Mouse (Mus musculus): Measurements from ENCODE around the gene Dynll1. TPM values are rescaled to one million over a fixed set of nuclear protein-coding genes. Genes with fewer than 3 reads are reported as not detected.
A peak's percentile ranks its signal among the peaks of the same experiment; 100 is the strongest.

Gene Dynll1
- polyA plus RNA-seq (2015; fragmentation: Nextera tagmentation; extraction: Ambion mirVana): 1,255 and 1,318 TPM in 2 replicates

DNA sequence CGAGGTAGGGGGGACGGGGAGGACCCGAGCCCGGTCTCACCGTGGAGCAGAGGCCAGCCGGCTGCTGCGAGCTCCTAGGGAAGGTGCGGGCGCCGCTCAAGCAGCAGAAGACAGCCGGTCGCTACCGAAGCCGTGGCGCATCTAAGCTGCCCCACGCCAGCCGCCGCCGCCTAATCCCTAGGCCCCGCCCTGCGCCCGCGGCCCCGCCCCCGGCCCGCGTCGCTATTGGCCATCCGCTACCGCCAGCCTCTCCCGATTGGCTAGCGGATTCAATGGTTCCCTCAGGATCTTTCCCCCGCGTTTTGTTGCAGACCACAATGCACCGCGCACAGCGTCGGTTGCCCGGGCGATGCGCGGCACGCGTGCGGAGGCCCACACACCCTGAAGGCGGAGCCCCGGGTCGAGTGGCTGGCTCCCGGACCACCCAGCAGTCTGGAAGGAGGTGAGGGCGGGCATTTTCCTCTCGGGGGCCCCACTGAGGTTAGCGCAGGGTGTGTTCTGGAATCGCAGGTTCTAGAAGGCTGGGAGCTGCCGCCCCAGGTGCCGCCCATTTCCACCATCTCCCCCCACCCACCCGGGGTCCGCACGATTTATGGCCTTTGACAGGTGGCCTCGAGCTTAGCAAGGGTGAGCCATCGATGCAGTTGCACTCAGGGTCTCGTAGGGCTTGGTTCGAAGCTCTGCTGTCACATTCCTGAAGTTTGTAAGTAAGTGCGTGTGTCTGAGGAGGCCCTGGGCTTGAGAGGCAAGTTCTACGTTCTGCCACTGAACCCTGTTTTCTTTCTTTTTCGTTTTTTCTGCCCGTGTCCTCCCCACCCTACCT, at the start of gene Dynll1:
Gene Dynll1 (minus strand): TSS at position 208 of the 823 bp plus-strand sequence.
- Histone ChIP-seq H3K27me3 (no peaks in the 10 kb centered on the region), H3K4me2 (peak within 1 kb of the TSS; percentile 63), H3K4me3 (peak within 1 kb of the TSS; percentile 89), H3K27ac (replicated peaks) (peak within 1 kb of the TSS; percentile 93), H3K9me3 (no peaks in the 10 kb centered on the region), H3K36me3 (peaks cover 23% of the 10 kb centered on the region), H3K4me1 (replicated peaks) (peaks cover 31% of the 10 kb centered on the region), H3K9ac (peak within 1 kb of the TSS; percentile 92)
- WGBS: under 1% methylated on average over 66 of the region's 66 CpGs
- ATAC-seq (ENCODE audit: low FRiP score, low read depth): peak; percentile 98

DNA sequence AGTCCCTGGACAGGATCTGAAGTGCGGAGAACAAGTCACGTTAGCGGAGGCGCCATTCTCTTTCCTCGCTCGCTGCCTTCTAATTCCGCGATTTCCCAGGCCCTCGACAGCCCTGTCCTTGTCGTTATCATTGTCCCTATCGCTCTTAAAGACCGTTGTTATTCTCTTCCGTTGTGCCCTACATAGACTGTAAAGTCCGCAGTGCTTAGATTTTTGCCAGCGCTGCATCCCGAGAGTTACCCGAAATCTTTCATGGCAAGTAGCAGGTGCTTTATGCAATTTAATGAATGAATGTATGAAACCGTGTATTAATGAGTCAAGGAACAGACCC, 48.4 kb upstream of the Dynll1 start:
- peak overlapping the region; percentile 84 for H3K27ac ChIP-seq (replicated peaks)
- peak overlapping the region; percentile 97 for H3K4me3 ChIP-seq
- WGBS: under 1% methylated on average over 18 of the region's 18 CpGs
- H3K9me3 ChIP-seq: no peaks in the 10 kb centered on the region
- ATAC-seq (ENCODE audit: low FRiP score, low read depth): peak; percentile 71
- no peaks in the 10 kb centered on the region for H3K27me3 ChIP-seq
- peak overlapping the region; percentile 66 for H3K9ac ChIP-seq
- peak overlapping the region; percentile 87 for H3K4me2 ChIP-seq
- H3K4me1 ChIP-seq (replicated peaks): peaks cover 19% of the 10 kb centered on the region
- peaks cover 20% of the 10 kb centered on the region for H3K36me3 ChIP-seq

DNA sequence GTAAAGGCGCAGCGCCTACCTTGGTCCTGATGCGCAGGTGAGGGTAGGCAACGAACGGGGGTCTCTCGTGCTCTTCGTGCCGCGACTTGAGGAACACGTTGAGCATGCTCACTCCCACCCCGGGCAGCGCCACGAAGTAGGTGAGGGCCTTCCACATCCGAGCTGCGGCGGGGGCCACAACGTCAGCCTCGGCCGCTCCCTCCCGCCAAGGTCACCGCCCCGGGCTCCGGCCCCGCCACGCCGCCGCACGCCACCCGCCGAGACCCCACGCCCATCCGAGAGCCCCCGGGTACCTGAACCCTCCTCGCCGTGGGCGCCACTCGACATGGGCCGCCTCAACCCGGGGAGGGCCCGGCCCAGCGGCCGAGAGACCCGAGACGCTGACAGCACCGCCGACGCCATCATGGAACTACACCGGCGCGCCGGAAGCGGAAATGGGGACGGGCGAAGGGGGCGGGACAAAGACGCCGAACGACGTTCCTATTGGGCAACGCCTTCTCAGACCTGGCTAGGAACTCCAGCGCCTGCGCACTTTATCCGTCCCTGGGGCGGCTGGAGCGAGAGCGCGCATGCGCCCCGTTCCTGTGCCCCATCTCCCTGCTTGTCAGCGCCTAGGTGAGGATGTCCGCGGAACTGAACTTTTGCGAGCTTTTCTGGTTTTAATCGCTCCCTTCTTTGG, 47.9 kb upstream of the Dynll1 start, which contains the start of gene Cox6a1:
Gene Cox6a1 (minus strand): TSS at position 436 of the 679 bp plus-strand sequence.
- ATAC-seq (ENCODE audit: low FRiP score, low read depth): peak; percentile 96
- H3K9ac ChIP-seq: peak within 1 kb of the TSS; percentile 93
- peak within 1 kb of the TSS; percentile 97 for H3K4me3 ChIP-seq
- H3K27me3 ChIP-seq: no peaks in the 10 kb centered on the region
- H3K4me1 ChIP-seq (replicated peaks): peaks cover 19% of the 10 kb centered on the region
- peak within 1 kb of the TSS; percentile 87 for H3K4me2 ChIP-seq
- WGBS: under 1% methylated on average over 73 of the region's 74 CpGs
- H3K27ac ChIP-seq (replicated peaks): peak within 1 kb of the TSS; percentile 84
- no peaks in the 10 kb centered on the region for H3K9me3 ChIP-seq
- peaks cover 25% of the 10 kb centered on the region for H3K36me3 ChIP-seq

DNA sequence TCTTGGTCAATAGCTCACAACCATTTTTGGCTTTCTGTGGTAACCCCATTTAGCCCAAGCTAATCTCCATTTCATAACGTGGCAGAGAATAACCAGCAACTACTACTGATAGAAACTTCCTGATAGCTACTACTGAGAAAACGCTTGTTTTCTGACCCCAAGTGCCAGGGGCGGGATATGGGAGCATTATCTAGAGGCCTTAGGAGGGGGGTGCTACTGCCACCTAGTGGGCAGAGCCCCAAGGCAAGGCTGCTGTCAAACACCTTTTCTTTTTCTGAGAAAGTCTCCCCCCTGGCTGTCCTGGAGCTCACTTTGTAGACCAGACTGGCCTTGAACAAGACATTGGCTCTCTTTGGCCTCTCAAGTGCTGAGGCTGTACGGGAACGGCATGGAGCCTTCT, 46.8 kb upstream of the Dynll1 start:
- Histone ChIP-seq H3K4me3 (peak overlapping the region; percentile 97), H3K9me3 (no peaks in the 10 kb centered on the region), H3K27me3 (no peaks in the 10 kb centered on the region), H3K9ac (peak overlapping the region; percentile 93; the same call in 1 of the 2 replicates), H3K4me2 (peak overlapping the region; percentile 87), H3K27ac (replicated peaks) (no peak overlapping the region), H3K36me3 (peaks cover 36% of the 10 kb centered on the region), H3K4me1 (replicated peaks) (peaks cover 19% of the 10 kb centered on the region)
- no peak for ATAC-seq (ENCODE audit: low FRiP score, low read depth)
- 4% methylated on average over 5 of the region's 5 CpGs for WGBS

DNA sequence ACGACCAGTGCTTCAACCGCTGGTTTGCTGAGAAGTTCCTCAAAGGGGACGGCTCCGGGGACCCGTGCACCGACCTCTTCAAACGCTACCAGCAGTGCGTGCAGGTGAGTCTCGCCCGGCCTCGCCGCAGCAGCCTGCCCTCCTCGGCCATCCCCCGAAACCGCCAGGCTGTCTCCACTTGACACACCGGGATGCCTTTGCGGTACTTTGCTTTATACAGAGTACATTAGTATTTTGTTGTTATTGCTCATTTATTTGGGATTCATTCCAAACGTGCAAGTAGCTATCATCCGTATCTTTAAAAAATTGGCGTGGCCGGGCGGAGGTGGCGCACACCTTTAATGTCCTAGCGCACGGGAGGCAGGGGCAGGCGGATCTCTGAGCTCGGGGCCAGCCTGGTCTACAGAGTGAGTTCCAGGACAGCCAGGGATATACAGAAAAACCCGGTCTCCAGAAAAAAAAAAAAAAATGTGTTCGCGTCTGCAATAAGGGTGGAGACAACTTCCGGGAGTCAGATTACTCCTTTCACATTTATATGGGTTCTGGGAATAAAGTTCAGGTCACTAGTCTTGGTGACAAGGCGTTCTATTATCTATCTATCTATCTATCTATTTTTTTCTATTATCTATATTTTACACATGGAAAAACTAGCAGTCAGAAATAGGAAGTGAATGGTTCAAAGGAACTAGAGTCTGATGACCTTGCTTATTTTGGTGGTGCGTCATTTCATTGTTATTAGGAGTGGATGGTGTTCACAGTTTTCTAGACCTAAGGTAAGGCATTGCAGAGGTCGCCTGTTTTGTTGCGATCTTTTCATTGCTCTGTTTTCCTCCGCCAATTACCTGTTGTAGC, 40.7 kb upstream of the Dynll1 start:
- no peak for ATAC-seq (ENCODE audit: low FRiP score, low read depth)
- WGBS: 11% methylated on average over 36 of the region's 36 CpGs
- peak overlapping the region; percentile 91 for H3K27ac ChIP-seq (replicated peaks)
- H3K36me3 ChIP-seq: peaks cover 39% of the 10 kb centered on the region
- H3K4me1 ChIP-seq (replicated peaks): peaks cover 23% of the 10 kb centered on the region
- peak overlapping the region; percentile 95 for H3K4me3 ChIP-seq
- H3K9me3 ChIP-seq: no peaks in the 10 kb centered on the region
- H3K4me2 ChIP-seq: peak overlapping the region; percentile 88
- H3K27me3 ChIP-seq: no peaks in the 10 kb centered on the region
- H3K9ac ChIP-seq: peak overlapping the region; percentile 90

DNA sequence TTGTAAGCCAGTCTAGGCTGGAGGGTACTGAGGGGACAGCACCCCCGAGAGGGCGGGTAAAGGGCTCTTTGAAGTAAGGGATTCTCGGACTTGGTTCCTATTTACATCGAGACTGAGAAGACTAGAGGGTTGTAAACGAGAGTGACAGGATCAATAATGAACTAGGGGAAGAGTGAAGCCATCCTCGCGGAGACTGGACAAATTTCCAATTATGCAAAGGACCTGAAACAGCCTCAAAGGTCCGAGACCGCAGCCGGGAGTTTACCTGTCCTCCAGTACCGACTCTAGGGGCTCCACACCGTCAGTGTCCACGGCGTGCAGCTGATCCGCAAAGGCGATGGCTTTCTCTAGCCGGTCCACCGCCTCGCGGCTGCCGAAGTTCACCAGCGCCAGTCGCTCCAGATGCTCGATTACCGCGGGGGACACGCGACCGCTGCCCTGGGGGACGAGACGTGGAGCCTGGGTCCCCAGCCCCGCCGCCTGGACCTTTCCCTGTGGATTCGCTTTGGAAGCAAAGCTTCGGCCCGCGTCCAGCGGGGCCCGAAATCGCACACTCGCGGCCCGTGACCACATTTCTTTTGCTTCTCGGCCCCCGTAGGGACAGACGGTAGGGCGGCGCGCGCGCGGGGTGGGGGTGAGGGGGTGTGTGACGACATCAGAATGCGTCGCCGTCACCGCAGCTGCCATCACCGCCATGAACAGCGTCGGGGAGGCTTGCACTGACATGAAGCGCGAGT, 39.9 kb upstream of the Dynll1 start, which contains the start of the genes Gatc and Triap1:
Gene Gatc (minus strand): TSS at position 602 of the 737 bp plus-strand sequence.
Gene Triap1 (plus strand): TSS at position 649 of the 737 bp plus-strand sequence.
- H3K27me3 ChIP-seq: no peaks in the 10 kb centered on the region
- ATAC-seq (ENCODE audit: low FRiP score, low read depth): peak; percentile 90
- no peaks in the 10 kb centered on the region for H3K9me3 ChIP-seq
- under 1% methylated on average over 61 of the region's 62 CpGs for WGBS
- peak within 1 kb of the TSS; percentile 90 for H3K9ac ChIP-seq
- H3K27ac ChIP-seq (replicated peaks): peak within 1 kb of the TSS; percentile 91
- H3K4me3 ChIP-seq: peak within 1 kb of the TSS; percentile 95
- peaks cover 23% of the 10 kb centered on the region for H3K4me1 ChIP-seq (replicated peaks)
- H3K36me3 ChIP-seq: peaks cover 38% of the 10 kb centered on the region
- H3K4me2 ChIP-seq: peak within 1 kb of the TSS; percentile 88

DNA sequence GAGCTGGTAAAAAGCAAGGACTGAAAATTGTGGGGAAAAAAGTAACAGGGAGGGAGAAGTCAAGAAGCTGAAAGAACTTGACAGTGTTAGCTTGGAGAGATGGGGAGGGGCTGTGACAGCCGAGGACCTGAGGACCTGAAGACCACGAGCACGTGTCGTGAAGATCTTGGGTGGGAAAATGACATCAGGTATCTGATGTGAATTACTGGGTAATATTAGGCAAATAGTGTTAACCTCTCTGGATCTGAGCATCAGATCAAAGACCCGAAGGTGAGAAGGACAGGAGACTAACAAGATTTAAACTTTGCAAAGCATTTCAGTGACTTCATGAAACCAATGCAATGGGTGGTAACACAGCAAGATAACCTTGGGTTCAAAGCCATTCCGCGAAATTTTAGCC, 39.2 kb upstream of the Dynll1 start:
- H3K9me3 ChIP-seq: no peaks in the 10 kb centered on the region
- H3K36me3 ChIP-seq: peaks cover 38% of the 10 kb centered on the region
- no peaks in the 10 kb centered on the region for H3K27me3 ChIP-seq
- H3K4me3 ChIP-seq: peak overlapping the region; percentile 95
- WGBS: 32% methylated on average over 7 of the region's 7 CpGs
- H3K4me1 ChIP-seq (replicated peaks): peaks cover 23% of the 10 kb centered on the region
- no peak for ATAC-seq (ENCODE audit: low FRiP score, low read depth)
- peak overlapping the region; percentile 90 for H3K9ac ChIP-seq
- H3K27ac ChIP-seq (replicated peaks): no peak overlapping the region
- peak overlapping the region; percentile 88 for H3K4me2 ChIP-seq

DNA sequence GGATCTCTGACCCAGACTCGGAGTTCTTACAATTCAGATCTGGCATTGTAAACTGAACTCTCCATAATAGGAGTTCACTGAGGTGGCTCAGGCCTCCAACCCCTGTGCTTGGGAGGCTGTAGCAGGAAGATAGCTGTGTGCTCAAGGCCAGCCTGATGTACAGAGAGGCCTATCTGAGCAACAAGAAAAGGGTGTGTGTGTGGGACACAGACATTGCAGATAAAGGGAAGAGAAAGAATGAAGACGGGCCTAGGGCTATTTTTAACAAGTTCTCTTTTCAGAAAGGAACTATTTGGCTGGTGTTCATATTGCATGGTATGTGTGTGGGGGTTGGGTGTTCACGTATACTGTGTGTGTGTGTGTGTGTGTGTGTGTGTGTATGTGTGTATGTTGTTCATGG, 32.8 kb upstream of the Dynll1 start:
- WGBS: 79% methylated on average over 3 of the region's 3 CpGs
- ATAC-seq (ENCODE audit: low FRiP score, low read depth): no peak
- Histone ChIP-seq H3K4me2 (no peak overlapping the region), H3K27me3 (no peaks in the 10 kb centered on the region), H3K9me3 (no peaks in the 10 kb centered on the region), H3K9ac (no peak overlapping the region), H3K27ac (replicated peaks) (no peak overlapping the region), H3K4me3 (no peak overlapping the region), H3K36me3 (peaks cover 50% of the 10 kb centered on the region), H3K4me1 (replicated peaks) (peaks cover 14% of the 10 kb centered on the region)

DNA sequence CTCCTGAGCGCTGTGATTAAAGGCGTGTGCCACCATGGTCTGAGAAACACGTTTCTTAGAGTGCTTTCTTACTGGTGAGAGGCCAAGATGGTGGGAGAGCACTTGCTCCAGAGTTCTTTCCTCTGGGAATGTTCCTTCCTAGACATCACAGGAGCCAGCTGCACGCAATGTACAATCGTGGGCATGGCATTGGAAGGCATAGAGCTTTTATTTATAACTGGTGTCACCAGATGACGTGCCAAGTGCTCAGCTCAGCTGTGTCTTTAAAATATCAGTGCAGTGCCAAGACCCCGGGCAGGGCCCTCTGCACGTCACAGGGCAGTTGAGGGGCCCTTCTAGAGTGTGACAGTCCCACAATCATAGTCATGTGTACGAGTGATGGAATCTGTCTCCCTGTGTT, 30.2 kb upstream of the Dynll1 start:
- Histone ChIP-seq H3K27ac (replicated peaks) (no peak overlapping the region), H3K9ac (no peak overlapping the region), H3K27me3 (no peaks in the 10 kb centered on the region), H3K4me2 (no peak overlapping the region), H3K9me3 (no peaks in the 10 kb centered on the region), H3K4me3 (no peak overlapping the region), H3K4me1 (replicated peaks) (peaks cover 23% of the 10 kb centered on the region), H3K36me3 (peaks cover 47% of the 10 kb centered on the region)
- ATAC-seq (ENCODE audit: low FRiP score, low read depth): no peak
- WGBS: 86% methylated on average over 9 of the region's 9 CpGs

DNA sequence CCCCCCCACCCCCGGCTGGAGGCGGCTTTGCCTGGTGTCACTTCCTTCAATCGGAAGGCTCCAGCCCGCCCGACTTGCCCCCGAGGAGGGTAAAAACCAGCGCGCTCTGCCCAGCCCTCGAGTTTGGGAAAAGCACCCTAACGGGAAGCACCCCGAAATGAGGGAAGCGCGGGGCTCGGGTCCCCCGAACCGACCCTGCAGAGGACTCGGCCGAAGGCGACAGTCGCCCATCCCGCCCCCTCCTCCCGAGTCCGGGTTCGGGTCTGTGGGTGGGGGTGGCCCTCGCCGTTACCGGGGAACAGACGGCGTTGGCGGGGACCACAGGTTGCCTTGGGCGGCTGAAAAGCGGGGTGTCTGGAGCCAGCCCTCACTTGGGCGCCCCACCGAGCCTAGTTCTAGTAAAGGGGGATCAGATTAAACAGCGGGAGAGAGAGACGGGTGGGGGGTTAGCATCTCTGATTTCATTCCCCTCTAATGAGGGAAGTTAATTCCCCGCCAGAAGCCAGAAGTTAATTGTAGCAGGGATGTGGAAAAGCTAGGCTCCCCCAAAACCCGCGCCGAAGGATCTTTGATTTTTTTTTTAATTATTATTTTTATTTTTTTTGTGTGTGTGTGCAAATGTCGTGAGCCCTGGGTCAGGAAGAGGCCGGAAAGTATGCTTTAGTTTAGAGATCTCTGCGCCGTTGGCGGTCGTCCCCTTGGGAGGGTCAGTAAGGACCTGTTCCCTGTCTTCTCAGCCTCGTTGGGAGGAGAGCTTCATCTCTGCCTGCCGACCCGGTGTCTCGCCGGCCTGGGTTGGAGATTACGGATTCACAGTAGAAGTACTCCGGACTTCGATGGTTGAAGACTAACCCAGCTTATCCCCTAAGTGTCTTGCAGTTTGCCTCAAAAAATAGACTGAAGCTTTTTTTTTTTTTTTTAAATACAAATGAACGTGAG, 27.1 kb upstream of the Dynll1 start:
- Histone ChIP-seq H3K36me3 (peaks cover 19% of the 10 kb centered on the region), H3K4me1 (replicated peaks) (peaks cover 28% of the 10 kb centered on the region), H3K4me3 (peak overlapping the region; percentile 85), H3K9ac (peak overlapping the region; percentile 64), H3K4me2 (peak overlapping the region; percentile 80), H3K27ac (replicated peaks) (peak overlapping the region; percentile 90), H3K9me3 (no peaks in the 10 kb centered on the region), H3K27me3 (no peaks in the 10 kb centered on the region)
- peak; percentile 31; the same call in 1 of the 2 replicates for ATAC-seq (ENCODE audit: low FRiP score, low read depth)
- under 1% methylated on average over 55 of the region's 55 CpGs for WGBS

All from hindbrain, embryonic 15.5 days (tissue).